Mouse (Mus musculus) spleen, adult 18-20 months (tissue): ENCODE results near the gene Acsl6.
A peak's percentile ranks its signal among the peaks of the same experiment; 100 is the strongest.
"Not testable (repeated sequence)": the region's sequence is repeated elsewhere in the genome, so short reads cannot be mapped to it uniquely, and the experiment has no call there.

ENCODE experiments used
- DNase-seq, 2 experiments: peaks; one replicate each; pipeline ENCODE4 v3.0.0; 2022; ENCODE audit warnings: mixed read lengths in 2 of 2

Acsl6 gene

DNA sequence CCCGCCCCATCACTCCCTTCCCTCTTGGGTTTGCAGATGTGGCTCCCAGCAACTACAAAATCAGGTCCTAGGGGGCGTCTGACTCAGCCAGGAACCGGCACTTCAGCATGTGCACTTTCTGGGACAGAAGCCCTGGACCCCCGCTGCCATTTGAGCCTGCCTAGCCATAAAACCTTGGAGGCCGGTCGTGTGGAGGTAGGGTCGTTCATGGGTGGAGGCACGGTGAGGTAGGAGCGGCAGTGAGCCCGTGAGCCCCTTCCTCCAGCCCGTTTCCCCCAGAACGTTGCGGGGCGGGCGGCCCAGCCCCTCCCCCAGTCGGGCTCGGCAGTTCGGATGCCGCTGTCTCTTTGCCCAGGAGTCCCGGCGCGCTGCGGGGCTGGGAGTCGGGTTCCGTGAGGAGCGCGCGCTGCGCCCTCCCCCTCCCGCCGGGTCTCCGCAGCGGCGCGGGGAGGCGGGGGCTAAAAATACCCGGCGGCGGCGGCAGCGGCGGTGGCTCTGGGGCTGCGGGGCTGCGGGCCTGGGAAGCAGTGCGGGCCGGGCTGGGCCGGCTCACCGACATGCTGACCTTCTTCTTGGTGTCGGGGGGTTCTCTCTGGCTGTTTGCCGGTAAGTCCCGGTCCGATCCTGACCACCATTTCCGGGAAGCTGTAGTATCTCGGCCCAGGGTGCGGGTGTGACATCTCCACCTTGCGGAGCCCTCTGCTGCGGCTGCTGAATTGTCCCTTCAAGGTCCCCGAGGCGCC, at the start of gene Acsl6:
Gene Acsl6 (plus strand): TSS at position 71 of the 743 bp plus-strand sequence.
- no peak for DNase-seq

GRCm38 (mm10) chr11:54254114-54254513, 49.5 kb upstream of the Acsl6 start:
- DNase-seq = no peak

DNA sequence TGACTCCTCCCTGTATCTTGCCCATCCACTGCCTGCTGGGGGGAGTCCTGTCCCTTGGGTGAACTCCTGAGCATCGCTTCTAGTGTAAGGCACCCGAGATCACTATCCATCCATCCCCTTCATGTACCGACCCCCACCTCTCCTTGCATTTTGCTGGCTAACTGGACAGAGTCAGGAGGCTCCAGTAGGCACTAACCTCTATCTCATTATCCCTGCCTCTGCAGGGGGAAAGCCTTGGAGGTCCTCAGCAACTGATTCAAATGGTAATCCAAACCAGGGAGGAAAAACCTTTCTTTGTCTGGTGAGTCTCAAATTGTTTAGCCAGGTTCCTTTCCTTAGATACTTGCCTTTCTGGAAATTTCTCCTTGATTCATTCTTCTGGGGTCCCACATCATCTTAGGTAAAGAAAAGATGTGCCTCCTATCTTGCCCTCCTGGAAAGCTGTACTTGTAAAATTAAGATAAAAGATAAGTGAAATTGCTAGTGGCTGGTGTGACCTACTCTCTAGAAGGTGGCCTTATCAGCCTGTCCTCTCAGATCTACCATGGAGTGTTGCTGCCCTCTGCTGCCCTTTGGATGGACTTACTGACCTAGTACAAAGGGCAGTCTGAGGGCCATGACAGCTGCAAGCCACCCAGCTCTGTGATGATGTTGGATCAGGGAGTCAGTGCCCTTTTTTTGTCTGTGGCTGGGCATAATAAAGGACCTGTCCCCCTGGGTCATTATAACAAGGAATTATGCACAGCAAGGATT, 46.8 kb upstream of the Acsl6 start:
- peak; percentile 57 to 75 for DNase-seq

- no peak for DNase-seq
Observed at GRCm38 (mm10) chr11:54263405-54264031, 40.1 kb upstream of the Acsl6 start.

GRCm38 (mm10) chr11:54264542-54264941, 39.1 kb upstream of the Acsl6 start:
- peak in 1 of 2 experiments; percentile 55 for DNase-seq

GRCm38 (mm10) chr11:54267177-54267576, 36.4 kb upstream of the Acsl6 start, which contains the start of gene Il3:
TSS of gene Il3 (minus strand) at chr11:54267277.
- DNase-seq = no peak

DNA sequence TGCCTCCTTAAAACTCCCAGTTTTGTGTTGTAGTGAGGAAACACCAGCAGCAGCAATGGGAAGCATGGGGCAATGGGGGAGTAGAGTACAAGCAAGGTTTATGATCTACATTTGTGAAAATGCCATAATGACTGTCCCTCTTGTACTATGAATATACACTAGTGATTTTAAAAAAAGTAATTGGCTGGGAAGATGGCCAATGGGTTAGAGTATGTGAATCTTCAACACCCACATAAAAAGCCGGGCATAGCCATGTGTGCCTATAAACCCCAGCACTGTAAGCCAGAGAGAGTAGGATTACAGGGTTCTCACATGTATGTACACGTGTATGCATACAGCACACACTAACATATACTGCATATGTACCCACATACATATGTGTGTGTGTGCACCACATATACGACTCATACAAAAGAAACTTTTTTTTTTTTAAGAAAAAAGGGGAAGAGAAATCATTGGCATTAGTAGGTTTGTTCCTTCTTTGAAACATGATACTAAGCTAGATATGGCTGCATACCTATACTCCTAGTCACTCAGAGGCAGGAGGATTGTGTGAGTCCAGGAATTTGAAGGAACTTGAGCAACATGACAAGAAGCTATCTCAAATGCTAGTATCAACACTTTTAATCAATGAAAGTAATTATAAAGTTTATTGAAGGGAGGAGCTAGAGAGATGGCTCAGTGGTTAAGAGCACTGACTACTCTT, 34.3 kb upstream of the Acsl6 start:
- no peak for DNase-seq

GRCm38 (mm10) chr11:54271437-54271949, 32.1 kb upstream of the Acsl6 start:
- DNase-seq = no peak

GRCm38 (mm10) chr11:54287821-54288453, 15.7 kb upstream of the Acsl6 start:
- no peak for DNase-seq

DNA sequence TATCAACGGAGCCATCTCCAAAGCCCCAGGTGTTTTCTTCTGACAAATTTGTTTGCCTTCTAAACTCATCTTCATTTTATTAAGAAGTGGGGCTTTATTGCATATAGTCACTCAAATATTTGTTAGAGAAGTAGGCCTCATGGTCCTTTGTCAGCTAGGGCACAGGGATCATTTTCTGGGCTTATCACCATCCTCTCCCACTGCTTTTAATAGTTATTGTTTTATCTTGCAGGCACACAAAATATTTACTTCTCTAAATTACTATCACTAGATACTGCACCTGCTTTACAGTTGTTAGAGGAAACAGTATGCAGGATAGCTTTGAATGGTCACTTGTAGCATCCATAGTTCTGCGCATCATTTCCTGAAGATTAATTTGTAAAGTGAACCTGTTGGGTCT, 11.4 kb upstream of the Acsl6 start:
- no peak for DNase-seq

GRCm38 (mm10) chr11:54293980-54294807, 9.4 kb upstream of the Acsl6 start:
- no peak for DNase-seq

- DNase-seq = no peak
Observed at GRCm38 (mm10) chr11:54295971-54296370, 7.6 kb upstream of the Acsl6 start.

GRCm38 (mm10) chr11:54296734-54297133, 6.9 kb upstream of the Acsl6 start:
- no peak for DNase-seq

DNA sequence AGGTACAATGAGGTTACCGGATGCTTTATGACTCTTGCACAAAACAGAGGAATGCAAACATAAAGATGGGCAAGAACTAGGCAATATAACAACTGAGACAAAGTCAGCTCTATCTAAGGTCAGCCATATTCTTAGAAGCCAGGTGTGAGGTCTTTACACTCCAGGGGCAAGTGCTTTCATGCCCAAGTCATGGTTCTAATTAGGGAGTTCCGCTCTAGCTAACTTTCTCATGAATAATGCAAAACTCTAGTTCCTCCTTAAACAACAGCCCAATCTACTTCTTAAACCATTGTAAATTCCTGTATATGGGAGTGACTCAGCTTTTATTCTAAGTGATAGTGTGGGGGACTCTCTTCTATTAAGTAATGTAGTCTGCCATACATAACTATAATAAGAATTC, 6.1 kb upstream of the Acsl6 start:
- not testable (repeated sequence) for DNase-seq

GRCm38 (mm10) chr11:54298777-54299176, 4.8 kb upstream of the Acsl6 start:
- DNase-seq = no peak

DNA sequence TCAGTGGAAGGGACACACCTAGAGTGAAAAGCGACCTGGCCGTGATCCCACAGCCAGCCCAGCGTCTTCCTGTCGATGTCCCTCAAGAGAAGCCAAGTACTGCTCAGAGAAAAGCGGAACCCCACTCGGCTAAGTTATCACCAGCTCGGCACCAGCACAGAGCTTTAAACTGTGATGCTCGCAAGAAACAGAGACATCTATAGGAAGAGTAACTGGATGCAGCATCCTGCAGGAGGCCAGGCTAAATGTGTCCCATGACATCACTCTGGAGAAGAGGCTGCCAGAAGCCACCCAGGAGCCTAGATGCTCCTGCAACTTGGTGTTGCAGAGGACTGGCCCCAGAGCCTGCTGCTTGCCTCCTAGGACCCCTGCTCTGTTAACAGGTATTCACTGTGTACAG, 1.6 kb upstream of the Acsl6 start:
- DNase-seq = no peak

GRCm38 (mm10) chr11:54302606-54303005, 992 bp upstream of the Acsl6 start:
- no peak for DNase-seq

- no peak for DNase-seq
Observed at GRCm38 (mm10) chr11:54303076-54303727, 396 bp upstream of the Acsl6 start.

- DNase-seq = no peak
Observed at GRCm38 (mm10) chr11:54304471-54304873, 874 bp downstream of the Acsl6 start.

DNA sequence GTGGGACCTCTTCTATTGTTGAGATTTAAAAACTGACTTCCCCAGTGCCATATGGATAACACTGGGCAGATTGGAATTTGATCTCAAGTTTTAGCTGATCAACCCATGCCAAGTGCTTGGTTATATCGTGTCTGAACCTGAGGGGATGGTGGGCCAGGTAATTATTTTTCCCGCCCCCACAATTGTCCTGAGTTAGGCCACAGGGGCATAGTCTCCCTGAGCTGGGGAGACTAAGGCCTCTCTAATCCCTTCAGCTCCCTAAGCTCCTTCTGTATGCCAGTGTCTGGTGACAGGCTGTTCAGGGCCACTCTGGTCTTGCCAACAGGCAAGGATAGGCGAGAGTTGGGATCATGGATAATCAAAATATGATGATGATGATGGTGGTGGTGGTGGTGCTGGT, 1.7 kb downstream of the Acsl6 start:
- no peak for DNase-seq
